Mouse (Mus musculus) gastrocnemius, adult 2 months (tissue): Measurements from ENCODE around the gene Olfr1347. TPM values are rescaled to one million over a fixed set of nuclear protein-coding genes. Genes with fewer than 3 reads are reported as not detected.
"Not testable (repeated sequence)": the region's sequence is repeated elsewhere in the genome, so short reads cannot be mapped to it uniquely, and the experiment has no call there.

Experiments
- DNase-seq: peaks from one replicate; pipeline ENCODE4 v3.0.0; 2022
- H3K27ac ChIP-seq: fragments of 200-600 bp; 2 replicates; pipeline ENCODE4 v1.8.1; 2022; ENCODE audit warnings: mild to moderate bottlenecking
- H3K4me3 ChIP-seq: fragments of 200-600 bp; 2 replicates; pipeline ENCODE4 v1.8.1; 2022; ENCODE audit warnings: mild to moderate bottlenecking, moderate library complexity
- CTCF ChIP-seq: fragments of 200-600 bp; IDR thresholded peaks from 2 replicates; pipeline ENCODE4 v1.8.1; 2022; ENCODE audit warnings: antibody characterized with exemption, mild to moderate bottlenecking, moderate library complexity
- intact Hi-C: fragments of 180-260 bp; cut with DNase I; formaldehyde crosslinking; loops from one replicate; pipeline ENCODE4 v1.15.1; 2025
- long read RNA-seq, 2 experiments: library from polyadenylated mRNA; stranded (forward); transcript quantifications; one replicate each; pipeline ENCODE4 v2.0.0; 2021
- total RNA-seq, 2 experiments: library from RNA; stranded (reverse); gene quantifications; 2 replicates each; pipeline ENCODE4 v1.2.3; 2021

Olfr1347 gene
- not detected for total RNA-seq
- long read RNA-seq, experiment 1: 0 reads
- long read RNA-seq, experiment 2: 0 reads

DNA sequence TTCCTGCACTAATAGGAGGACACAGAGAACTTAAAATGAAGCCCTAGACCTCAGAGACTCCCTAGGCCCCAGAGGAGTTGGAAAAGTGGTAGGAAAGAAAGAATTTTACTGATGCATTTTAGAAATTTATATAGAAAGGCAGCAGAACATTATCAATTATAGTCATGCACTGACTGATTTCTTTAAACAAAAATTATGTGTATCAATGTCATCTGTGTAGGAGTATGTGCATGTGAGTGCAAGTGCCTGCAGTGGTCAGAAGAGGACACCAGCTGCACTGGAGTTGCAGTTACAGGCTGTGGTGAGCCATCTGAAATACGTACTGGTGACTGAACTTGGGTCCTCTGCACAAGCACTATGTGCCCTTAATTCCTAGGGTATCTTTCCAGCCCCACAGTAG lies at the start of gene Olfr1347:
Olfr1347 (minus strand) TSS at position 101 of the 400 bp plus-strand sequence.
- TF ChIP-seq CTCF: no peak
- intact Hi-C loops: no loop called here
- no peak for DNase-seq
- Histone ChIP-seq H3K27ac (no peak within 1 kb of the TSS), H3K4me3 (no peak within 1 kb of the TSS)

- DNase-seq: no peak
- peak; percentile 31 for TF ChIP-seq CTCF
- Histone ChIP-seq H3K4me3 (no peak overlapping the region), H3K27ac (no peak overlapping the region)
- intact Hi-C loops: no loop called here
These were observed 26.6 kb upstream of the Olfr1347 start for GRCm38 (mm10) chr7:6526141-6526540.

GRCm38 (mm10) chr7:6525001-6525400 lies 25.4 kb upstream of the Olfr1347 start:
- Histone ChIP-seq H3K4me3 (no peak overlapping the region), H3K27ac (no peak overlapping the region)
- TF ChIP-seq CTCF: no peak
- intact Hi-C loops: no loop called here
- no peak for DNase-seq

GRCm38 (mm10) chr7:6522850-6523249 lies 23.3 kb upstream of the Olfr1347 start, which contains the start of gene Olfr1349:
Olfr1349 (minus strand) TSS chr7:6522950.
- no peak within 1 kb of the TSS for H3K4me3 ChIP-seq
- no peak for DNase-seq
- no peak within 1 kb of the TSS for H3K27ac ChIP-seq
- intact Hi-C loops: no loop called here
- TF ChIP-seq CTCF: no peak

DNA sequence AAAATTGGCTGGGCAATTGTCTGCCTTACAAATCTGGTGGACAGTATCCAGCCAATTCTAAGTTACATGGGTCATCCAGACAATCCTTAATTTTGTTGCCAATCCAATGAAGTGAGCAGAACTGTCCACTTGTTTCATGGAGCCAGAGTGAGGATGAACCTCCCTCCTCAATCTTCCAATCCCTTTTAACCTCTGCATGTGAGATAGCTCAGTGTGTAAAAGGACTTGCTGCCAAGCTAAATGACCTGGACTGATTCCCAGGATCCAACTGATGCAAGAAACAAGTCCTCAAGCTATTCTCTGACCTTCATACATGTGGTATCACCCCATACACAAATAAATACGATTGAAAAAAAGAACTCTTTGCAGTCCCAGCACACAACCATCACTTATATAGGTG lies 22.1 kb upstream of the Olfr1347 start:
- TF ChIP-seq CTCF: no peak
- intact Hi-C loops: no loop called here
- DNase-seq: no peak

DNA sequence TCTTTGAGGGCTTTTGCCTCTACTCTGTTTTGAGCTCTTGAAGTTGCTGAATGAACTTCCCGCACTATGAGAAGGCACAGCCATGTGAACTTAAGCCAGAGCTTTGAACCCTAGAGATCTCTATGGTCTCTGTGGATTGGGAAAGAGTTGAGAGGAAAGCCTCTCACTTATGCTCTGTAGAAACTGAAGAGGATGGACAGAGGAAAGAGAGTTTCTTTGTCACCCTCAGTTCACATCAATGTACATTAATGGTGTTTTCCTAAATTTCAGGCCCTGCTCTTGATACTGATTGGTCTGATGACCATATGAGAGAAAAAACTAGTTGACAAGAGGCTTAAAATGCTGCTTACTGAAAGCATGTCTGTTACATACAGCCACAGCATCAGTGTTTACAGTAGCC lies 9.1 kb upstream of the Olfr1347 start, which contains the start of gene Olfr1348:
Olfr1348 (minus strand) TSS at position 101 of the 400 bp plus-strand sequence.
- no peak within 1 kb of the TSS for H3K27ac ChIP-seq
- no peak within 1 kb of the TSS for H3K4me3 ChIP-seq
- no peak for DNase-seq
- no peak for TF ChIP-seq CTCF
- intact Hi-C loops: loop anchor here (5.0 kb wide), 1 partner anchor 374 kb away; no protein-coding TSS in a partner anchor

More for the DNA sequence above, 22.1 kb upstream of the Olfr1347 start:
- Histone ChIP-seq H3K4me3 (no peak overlapping the region), H3K27ac (no peak overlapping the region)

GRCm38 (mm10) chr7:6486841-6487240 lies 12.7 kb downstream of the Olfr1347 start, which contains the start of gene Olfr5:
Olfr5 (minus strand) TSS chr7:6486941.
- intact Hi-C loops: no loop called here
- no peak for TF ChIP-seq CTCF

DNA sequence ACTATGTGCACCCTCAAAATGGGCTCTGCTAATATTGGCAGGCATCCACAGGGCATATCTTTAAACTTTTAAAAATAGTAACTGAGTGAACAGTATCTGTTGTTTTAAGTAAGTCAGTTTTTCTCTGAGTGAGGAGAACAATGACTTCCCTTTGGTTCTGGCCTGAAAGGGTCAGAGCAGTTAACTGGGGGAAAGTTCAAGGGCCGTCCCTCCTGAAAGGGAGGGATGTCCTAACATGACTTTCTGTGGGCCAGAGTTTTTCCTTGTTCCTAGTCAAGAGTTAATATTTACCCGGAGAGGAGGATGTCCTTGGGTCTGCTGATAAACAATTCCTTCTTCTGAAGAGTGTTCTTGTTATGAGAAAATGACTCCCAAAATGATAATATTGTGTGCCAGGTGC lies 21.9 kb downstream of the Olfr1347 start:
- DNase-seq, intact Hi-C loops, H3K27ac ChIP-seq, H3K4me3 ChIP-seq: not testable (repeated sequence)

More at GRCm38 (mm10) chr7:6486841-6487240, 12.7 kb downstream of the Olfr1347 start, which contains the start of gene Olfr5:
- Histone ChIP-seq H3K4me3 (no peak within 1 kb of the TSS), H3K27ac (no peak within 1 kb of the TSS)
- DNase-seq: no peak

- no peak for TF ChIP-seq CTCF
- Histone ChIP-seq H3K27ac (no peak within 1 kb of the TSS), H3K4me3 (no peak within 1 kb of the TSS)
- intact Hi-C loops: no loop called here
- DNase-seq: no peak
These were observed 32.6 kb downstream of the Olfr1347 start, which contains the start of gene Olfr1346 for GRCm38 (mm10) chr7:6466951-6467350. Olfr1346 (plus strand) TSS chr7:6467101.

DNA sequence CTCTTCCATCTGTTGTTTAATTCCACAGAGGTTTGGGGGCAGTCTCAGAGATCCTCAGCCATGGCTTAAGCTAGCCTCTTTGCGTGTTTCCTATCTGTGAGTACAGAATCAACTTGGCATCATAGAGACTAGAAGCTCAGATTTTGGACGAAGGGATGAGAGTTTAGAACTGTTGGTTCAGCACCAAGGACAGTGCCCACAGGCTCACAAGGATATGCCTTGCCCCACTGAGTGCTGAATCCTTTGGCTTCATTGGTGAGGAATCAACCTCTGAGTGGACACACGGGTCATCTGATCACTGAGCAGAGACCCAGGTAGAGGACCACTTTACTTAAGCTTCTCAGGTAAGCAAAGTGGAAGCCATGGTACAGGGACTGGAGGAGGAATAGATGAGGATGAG lies 43.2 kb downstream of the Olfr1347 start:
- Histone ChIP-seq H3K4me3 (no peak overlapping the region), H3K27ac (no peak overlapping the region)
- intact Hi-C loops: no loop called here
- DNase-seq: no peak
- TF ChIP-seq CTCF: no peak

DNA sequence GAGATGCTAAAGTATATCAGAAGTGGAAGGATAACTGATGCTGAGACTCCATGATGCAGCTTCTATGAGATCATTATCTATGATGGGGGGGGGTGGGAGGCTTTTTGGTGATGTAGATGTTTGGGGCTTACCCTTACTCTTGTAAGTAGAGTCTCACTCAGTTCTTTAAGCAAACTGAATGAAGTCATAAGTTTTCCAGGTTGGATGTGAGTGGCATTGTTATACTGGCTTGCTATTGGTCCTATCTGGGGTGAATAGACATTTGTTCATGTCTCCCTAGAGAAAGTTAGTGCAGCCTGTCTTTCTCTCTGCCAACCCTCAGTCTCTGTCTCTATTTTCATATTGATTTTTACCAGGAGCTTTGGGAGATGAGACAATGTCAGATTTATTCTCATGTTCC lies 43.7 kb downstream of the Olfr1347 start, which contains the start of gene Olfr1336:
Olfr1336 (plus strand) TSS at position 301 of the 400 bp plus-strand sequence.
- no peak for TF ChIP-seq CTCF
- no peak for DNase-seq
- Histone ChIP-seq H3K4me3 (no peak within 1 kb of the TSS), H3K27ac (no peak within 1 kb of the TSS)
- intact Hi-C loops: no loop called here

GRCm38 (mm10) chr7:6447771-6448170 lies 51.8 kb downstream of the Olfr1347 start:
- DNase-seq: no peak
- intact Hi-C loops: no loop called here
- no peak for TF ChIP-seq CTCF
- no peak overlapping the region for H3K4me3 ChIP-seq
- H3K27ac ChIP-seq: no peak overlapping the region

- no peak overlapping the region for H3K4me3 ChIP-seq
- intact Hi-C loops: no loop called here
- no peak for TF ChIP-seq CTCF
- DNase-seq: no peak
- H3K27ac ChIP-seq: no peak overlapping the region
These were observed 58.4 kb downstream of the Olfr1347 start for GRCm38 (mm10) chr7:6441173-6441572.

DNA sequence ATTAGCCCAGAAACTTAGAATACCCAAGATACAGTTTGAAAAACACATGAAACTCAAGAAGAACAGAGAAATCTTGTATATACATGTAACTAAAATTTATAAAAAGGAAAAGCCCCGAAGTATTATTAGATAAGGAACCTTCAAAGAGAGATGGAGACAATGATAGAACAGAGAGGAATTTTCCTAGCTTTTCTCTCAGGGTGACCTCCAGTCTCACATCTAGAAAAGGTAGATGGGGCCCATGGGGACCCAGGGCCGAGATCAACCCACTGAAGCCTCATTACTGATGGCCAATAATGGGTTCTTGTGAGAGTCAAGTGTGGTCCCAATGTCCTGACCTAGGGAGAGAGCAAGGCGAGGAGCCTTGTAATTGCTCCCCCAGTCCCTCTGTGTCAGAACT lies 61.2 kb downstream of the Olfr1347 start, which contains the start of gene Olfr1344:
Olfr1344 (plus strand) TSS at position 301 of the 400 bp plus-strand sequence.
- Histone ChIP-seq H3K4me3 (no peak within 1 kb of the TSS), H3K27ac (no peak within 1 kb of the TSS)
- TF ChIP-seq CTCF: no peak
- intact Hi-C loops: loop anchor here (5.0 kb wide), 1 partner anchor 499 kb away; no protein-coding TSS in a partner anchor
- no peak for DNase-seq

Other genes starting within 250 kb of the Olfr1347 start
- gene Epp13, start 247.0 kb downstream of the Olfr1347 start, total RNA-seq: not detected
- gene Zfp667, start 213.2 kb downstream of the Olfr1347 start, total RNA-seq: 1 to 10 TPM; 3.2 to 3.8 TPM
- gene Zfp583, start 168.5 kb downstream of the Olfr1347 start, total RNA-seq: 1 to 10 TPM in 1 of 2 experiments, under 1 TPM in 1; 0.31 to 1.2 TPM
- under 1 TPM; 0.45 to 0.51 TPM for gene Gm3854, start 156.0 kb downstream of the Olfr1347 start, total RNA-seq
- 1 to 10 TPM; 2.1 to 2.4 TPM for gene Zfp78, start 136.5 kb downstream of the Olfr1347 start, total RNA-seq
- 1 to 10 TPM in 1 of 2 experiments, under 1 TPM in 1; 0.75 to 1.2 TPM for gene Zfp28, start 116.5 kb downstream of the Olfr1347 start, total RNA-seq
- gene Smim17, start 101.0 kb downstream of the Olfr1347 start, total RNA-seq: under 1 TPM; 0.45 to 0.77 TPM
- not detected for gene Gm20715, start 89.5 kb downstream of the Olfr1347 start, total RNA-seq
- not detected for gene Olfr1344, start 61.1 kb downstream of the Olfr1347 start, total RNA-seq
- not detected for gene Olfr1336, start 43.6 kb downstream of the Olfr1347 start, total RNA-seq
- gene Olfr1346, start 32.7 kb downstream of the Olfr1347 start, total RNA-seq: not detected
- not detected for gene Olfr5, start 12.8 kb downstream of the Olfr1347 start, total RNA-seq
- gene Olfr1348, start 9.0 kb upstream of the Olfr1347 start, total RNA-seq: not detected
- not detected for gene Olfr1349, start 23.2 kb upstream of the Olfr1347 start, total RNA-seq
- gene Olfr1350, start 65.1 kb upstream of the Olfr1347 start, total RNA-seq: not detected
- gene Zim1, start 196.7 kb upstream of the Olfr1347 start, total RNA-seq: 1 to 10 TPM; 2.8 to 3.3 TPM
- 1 to 10 TPM; 5.3 to 8.0 TPM for gene Peg3, start 230.7 kb upstream of the Olfr1347 start, total RNA-seq
- under 1 TPM; 0.05 to 0.14 TPM for gene Usp29, start 230.8 kb upstream of the Olfr1347 start, total RNA-seq